Mouse (Mus musculus): ENCODE results near the gene Kdm4a.

- TF ChIP-seq ZC3H11A (IDR thresholded peaks at IDR 0.05; ENCODE audit: low read depth, low read length), result no peak
- no peak for TF ChIP-seq CHD1 (IDR thresholded peaks at IDR 0.05; ENCODE audit: low read depth, low read length)
- TF ChIP-seq CHD2 (IDR thresholded peaks at IDR 0.05; ENCODE audit: low read length), result no peak
- no peak for TF ChIP-seq POLR2A (IDR thresholded peaks at IDR 0.05; ENCODE audit: low read depth, low read length)
- TF ChIP-seq CTCF (conservative IDR thresholded peaks at IDR 0.05 in 1 of 2, IDR thresholded peaks at IDR 0.05 in 1 of 2; ENCODE audit: low read depth in 2 of 2, low read length in 2 of 2), result no peak
These were observed 86.9 kb downstream of the Kdm4a start for GRCm38 (mm10) chr4:118092784-118093457.
